Mouse (Mus musculus): ENCODE measurements around the gene Spon1. TPM values are rescaled to one million over a fixed set of nuclear protein-coding genes. Genes with fewer than 3 reads are reported as not detected.

Spon1 gene
- total and polyA plus RNA-seq, 3 experiments, result not detected

GRCm38 (mm10) chr7:113856067-113856466 is 90.3 kb downstream of the Spon1 start:
- no peak for TF ChIP-seq CHD1 (IDR thresholded peaks at IDR 0.05; ENCODE audit: low read depth, low read length)
- TF ChIP-seq KAT2A (conservative IDR thresholded peaks at IDR 0.05; ENCODE audit: low read depth, low read length), result no peak
- no peak for TF ChIP-seq MYC (IDR thresholded peaks at IDR 0.05; ENCODE audit: low read depth, low read length)
- no peak for TF ChIP-seq TAL1 (IDR thresholded peaks at IDR 0.05; ENCODE audit: low read length)
- no peak for TF ChIP-seq HCFC1 (IDR thresholded peaks at IDR 0.05; ENCODE audit: low read depth, low read length)
- no peak for TF ChIP-seq SMC3 (IDR thresholded peaks at IDR 0.05; ENCODE audit: low read depth, low read length)
- no peak for TF ChIP-seq UBTF (IDR thresholded peaks at IDR 0.05; ENCODE audit: borderline replicate concordance, insufficient read depth, low read depth, low read length)
- TF ChIP-seq POLR2AphosphoS5 (IDR thresholded peaks at IDR 0.05; ENCODE audit: borderline replicate concordance, low read depth, low read length), result no peak
- TF ChIP-seq NELFE (IDR thresholded peaks at IDR 0.05; ENCODE audit: low read depth, low read length), result no peak
- TF ChIP-seq RCOR1 (IDR thresholded peaks at IDR 0.05; ENCODE audit: low read depth, low read length), result no peak
- no peak for TF ChIP-seq GABPA (IDR thresholded peaks at IDR 0.05; ENCODE audit: low read depth, low read length)
- TF ChIP-seq GATA1 (IDR thresholded peaks at IDR 0.05; ENCODE audit: low read depth, low read length), result no peak
- no peak for TF ChIP-seq CTCF (IDR thresholded peaks at IDR 0.05 in 2 of 3, conservative IDR thresholded peaks at IDR 0.05 in 1 of 3; ENCODE audit: control insufficient read depth in 1 of 3, insufficient read depth in 1 of 3, low read depth in 2 of 3, low read length in 3 of 3, poor library complexity in 1 of 3, severe bottlenecking in 1 of 3)
- no peak for TF ChIP-seq ZNF384 (IDR thresholded peaks at IDR 0.05; ENCODE audit: low read depth, low read length)
- no peak for TF ChIP-seq TCF12 (IDR thresholded peaks at IDR 0.05; ENCODE audit: low read depth, low read length)
- TF ChIP-seq MAFK (IDR thresholded peaks at IDR 0.05; ENCODE audit: borderline replicate concordance, low read depth, low read length), result no peak
- no peak for TF ChIP-seq NRF1 (IDR thresholded peaks at IDR 0.05; ENCODE audit: insufficient read depth, low read depth, low read length, poor library complexity, severe bottlenecking)
- no peak for TF ChIP-seq BHLHE40 (IDR thresholded peaks at IDR 0.05; ENCODE audit: borderline replicate concordance, low read depth, low read length)
- no peak overlapping the region for H3K27ac ChIP-seq (ENCODE audit: control insufficient read depth, low read depth, low read length)
- no peaks in the 10 kb centered on the region for H3K27me3 ChIP-seq (ENCODE audit: control insufficient read depth in 1 of 2, insufficient read depth in 2 of 2, low read length in 2 of 2)
- H3K36me3 ChIP-seq (ENCODE audit: control insufficient read depth in 1 of 2, insufficient read depth in 2 of 2, low read length in 2 of 2), result no peaks in the 10 kb centered on the region
- no peaks in the 10 kb centered on the region for H3K4me1 ChIP-seq (ENCODE audit: control insufficient read depth in 1 of 2, insufficient read depth in 2 of 2, low read length in 2 of 2)
- no peak overlapping the region for H3K9ac ChIP-seq (ENCODE audit: control insufficient read depth, low read depth, low read length, poor library complexity, severe bottlenecking)
- H3K4me3 ChIP-seq (ENCODE audit: control insufficient read depth in 1 of 2, insufficient read depth in 1 of 2, low read depth in 2 of 2, low read length in 2 of 2), result no peak overlapping the region
- no peaks in the 10 kb centered on the region for H3K79me2 ChIP-seq (ENCODE audit: control insufficient read depth, insufficient read depth, low read length, poor library complexity)
- no peaks in the 10 kb centered on the region for H3K9me3 ChIP-seq (replicated peaks; ENCODE audit: insufficient read depth, low read length)
- no peak for DNase-seq (ENCODE audit: low read depth, low spot score)

GRCm38 (mm10) chr7:113859480-113859881 is 93.7 kb downstream of the Spon1 start:
- Histone ChIP-seq H3K9me3 (replicated peaks; ENCODE audit: insufficient read depth, low read length) (no peaks in the 10 kb centered on the region), H3K4me1 (ENCODE audit: control insufficient read depth in 1 of 2, insufficient read depth in 2 of 2, low read length in 2 of 2) (no peaks in the 10 kb centered on the region), H3K79me2 (ENCODE audit: control insufficient read depth, insufficient read depth, low read length, poor library complexity) (no peaks in the 10 kb centered on the region), H3K36me3 (ENCODE audit: control insufficient read depth in 1 of 2, insufficient read depth in 2 of 2, low read length in 2 of 2) (no peaks in the 10 kb centered on the region), H3K4me3 (ENCODE audit: control insufficient read depth in 1 of 2, insufficient read depth in 1 of 2, low read depth in 2 of 2, low read length in 2 of 2) (no peak overlapping the region), H3K27ac (ENCODE audit: control insufficient read depth, low read depth, low read length) (no peak overlapping the region), H3K9ac (ENCODE audit: control insufficient read depth, low read depth, low read length, poor library complexity, severe bottlenecking) (no peak overlapping the region), H3K27me3 (ENCODE audit: control insufficient read depth in 1 of 2, insufficient read depth in 2 of 2, low read length in 2 of 2) (no peaks in the 10 kb centered on the region)
- TF ChIP-seq SMC3 (IDR thresholded peaks at IDR 0.05; ENCODE audit: low read depth, low read length), result no peak
- TF ChIP-seq MYC (IDR thresholded peaks at IDR 0.05; ENCODE audit: low read depth, low read length), result no peak
- TF ChIP-seq UBTF (IDR thresholded peaks at IDR 0.05; ENCODE audit: borderline replicate concordance, insufficient read depth, low read depth, low read length), result no peak
- TF ChIP-seq CHD1 (IDR thresholded peaks at IDR 0.05; ENCODE audit: low read depth, low read length), result no peak
- TF ChIP-seq KAT2A (conservative IDR thresholded peaks at IDR 0.05; ENCODE audit: low read depth, low read length), result no peak
- TF ChIP-seq MAFK (IDR thresholded peaks at IDR 0.05; ENCODE audit: borderline replicate concordance, low read depth, low read length), result no peak
- no peak for TF ChIP-seq ZNF384 (IDR thresholded peaks at IDR 0.05; ENCODE audit: low read depth, low read length)
- no peak for TF ChIP-seq JUND (IDR thresholded peaks at IDR 0.05; ENCODE audit: low read depth, low read length)
- no peak for TF ChIP-seq HCFC1 (IDR thresholded peaks at IDR 0.05; ENCODE audit: low read depth, low read length)
- no peak for TF ChIP-seq ETS1 (IDR thresholded peaks at IDR 0.05; ENCODE audit: low read depth, low read length)
- no peak for TF ChIP-seq MEF2A (IDR thresholded peaks at IDR 0.05; ENCODE audit: extremely low read depth, insufficient replicate concordance, low read depth, low read length, poor library complexity, severe bottlenecking)
- TF ChIP-seq ZC3H11A (IDR thresholded peaks at IDR 0.05; ENCODE audit: low read depth, low read length), result no peak
- TF ChIP-seq BHLHE40 (IDR thresholded peaks at IDR 0.05; ENCODE audit: borderline replicate concordance, low read depth, low read length), result no peak
- TF ChIP-seq SIN3A (IDR thresholded peaks at IDR 0.05; ENCODE audit: low read length), result no peak
- TF ChIP-seq POLR2AphosphoS2 (IDR thresholded peaks at IDR 0.05; ENCODE audit: low read length), result no peak
- no peak for TF ChIP-seq EP300 (IDR thresholded peaks at IDR 0.05; ENCODE audit: low read depth in 1 of 2, low read length in 2 of 2)
- TF ChIP-seq ZKSCAN1 (IDR thresholded peaks at IDR 0.05; ENCODE audit: low read depth, low read length), result no peak
- no peak for TF ChIP-seq MYB (IDR thresholded peaks at IDR 0.05; ENCODE audit: low read depth, low read length)
- no peak for DNase-seq (ENCODE audit: low read depth, low spot score)

Measured in MEL (cell line).